Mouse (Mus musculus): ENCODE results near the gene Gm4498.
"Not testable (repeated sequence)": the region's sequence is repeated elsewhere in the genome, so short reads cannot be mapped to it uniquely, and the experiment has no call there.

DNA sequence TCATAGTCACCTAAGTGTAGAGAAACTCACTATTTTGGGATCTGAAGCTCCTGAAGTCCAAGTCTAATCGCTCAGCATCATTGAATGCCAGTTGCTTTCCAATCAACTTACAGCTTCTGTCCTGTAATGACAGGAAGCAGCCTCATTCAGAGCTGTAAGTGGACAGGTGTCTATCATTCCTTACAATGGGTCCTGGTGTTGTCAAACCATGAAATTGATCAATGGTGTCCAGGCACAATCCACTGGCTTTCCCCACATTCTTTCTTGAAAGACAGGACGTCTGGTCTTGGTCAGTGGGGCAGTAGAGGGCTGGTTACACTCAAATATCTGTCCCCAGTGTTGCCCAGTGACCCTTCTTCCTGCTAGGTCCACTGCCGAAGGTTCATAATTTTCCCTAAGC, 29.1 kb upstream of the Gm4498 start, which contains the start of gene Gm5890:
- TF ChIP-seq EP300, POLR2A (IDR thresholded peaks at IDR 0.05; ENCODE audit: insufficient read depth, low read depth, low read length): not testable (repeated sequence)

Data from heart, adult 2 months (tissue).